Mouse (Mus musculus): ENCODE data around the gene Wipf3.

Wipf3 gene

GRCm38 (mm10) chr6:54472846-54473715 lies 43.7 kb downstream of the Wipf3 start:
- in situ Hi-C loops (cut with MboI; ENCODE audit: low sequenced_read_pairs), result no loop called here

GRCm38 (mm10) chr6:54475926-54476667 lies 46.7 kb downstream of the Wipf3 start:
- in situ Hi-C loops (cut with MboI; ENCODE audit: low sequenced_read_pairs), result no loop called here

GRCm38 (mm10) chr6:54478646-54479324 lies 49.4 kb downstream of the Wipf3 start:
- in situ Hi-C loops (cut with MboI; ENCODE audit: low sequenced_read_pairs), result no loop called here

- in situ Hi-C loops (cut with MboI; ENCODE audit: low sequenced_read_pairs), result no loop called here
These were observed 52.1 kb downstream of the Wipf3 start for GRCm38 (mm10) chr6:54481390-54482112.

- in situ Hi-C loops (cut with MboI; ENCODE audit: low sequenced_read_pairs), result no loop called here
These were observed 55.6 kb downstream of the Wipf3 start for GRCm38 (mm10) chr6:54485000-54485399.

- in situ Hi-C loops (cut with MboI; ENCODE audit: low sequenced_read_pairs), result no loop called here
These were observed 56.1 kb downstream of the Wipf3 start for GRCm38 (mm10) chr6:54485435-54485901.

- in situ Hi-C loops (cut with MboI; ENCODE audit: low sequenced_read_pairs), result no loop called here
These were observed 56.7 kb downstream of the Wipf3 start for GRCm38 (mm10) chr6:54485973-54486569.

GRCm38 (mm10) chr6:54491074-54491473 lies 61.7 kb downstream of the Wipf3 start:
- in situ Hi-C loops (cut with MboI; ENCODE audit: low sequenced_read_pairs), result no loop called here

- in situ Hi-C loops (cut with MboI; ENCODE audit: low sequenced_read_pairs), result no loop called here
These were observed 64.7 kb downstream of the Wipf3 start for GRCm38 (mm10) chr6:54494097-54494496.

- in situ Hi-C loops (cut with MboI; ENCODE audit: low sequenced_read_pairs), result no loop called here
These were observed 65.4 kb downstream of the Wipf3 start for GRCm38 (mm10) chr6:54494612-54495398.

GRCm38 (mm10) chr6:54496214-54496613 lies 66.8 kb downstream of the Wipf3 start:
- in situ Hi-C loops (cut with MboI; ENCODE audit: low sequenced_read_pairs), result no loop called here

GRCm38 (mm10) chr6:54502661-54503115 lies 73.3 kb downstream of the Wipf3 start:
- in situ Hi-C loops (cut with MboI; ENCODE audit: low sequenced_read_pairs), result loop anchor here (10.0 kb wide), 1 partner anchor 108 kb away; no protein-coding TSS in a partner anchor

GRCm38 (mm10) chr6:54506318-54506717 lies 76.9 kb downstream of the Wipf3 start:
- in situ Hi-C loops (cut with MboI; ENCODE audit: low sequenced_read_pairs), result loop anchor here (10.0 kb wide), 1 partner anchor 112 kb away; no protein-coding TSS in a partner anchor

- in situ Hi-C loops (cut with MboI; ENCODE audit: low sequenced_read_pairs), result loop anchor here (10.0 kb wide), 1 partner anchor 112 kb away; no protein-coding TSS in a partner anchor
These were observed 77.6 kb downstream of the Wipf3 start for GRCm38 (mm10) chr6:54507002-54507401.

GRCm38 (mm10) chr6:54507808-54508207 lies 78.4 kb downstream of the Wipf3 start:
- in situ Hi-C loops (cut with MboI; ENCODE audit: low sequenced_read_pairs), result loop anchor here (10.0 kb wide), 1 partner anchor 113 kb away; no protein-coding TSS in a partner anchor

GRCm38 (mm10) chr6:54508256-54508793 lies 78.9 kb downstream of the Wipf3 start:
- in situ Hi-C loops (cut with MboI; ENCODE audit: low sequenced_read_pairs), result loop anchor here (10.0 kb wide), 1 partner anchor 114 kb away; no protein-coding TSS in a partner anchor

- in situ Hi-C loops (cut with MboI; ENCODE audit: low sequenced_read_pairs), result loop anchor here (10.0 kb wide), 1 partner anchor 114 kb away; no protein-coding TSS in a partner anchor
These were observed 79.9 kb downstream of the Wipf3 start for GRCm38 (mm10) chr6:54509264-54509663.

- in situ Hi-C loops (cut with MboI; ENCODE audit: low sequenced_read_pairs), result no loop called here
These were observed 82.9 kb downstream of the Wipf3 start for GRCm38 (mm10) chr6:54512256-54512655.

Data from CH12F3 (cell line).